Mouse (Mus musculus) embryo, embryonic 9.5 days (tissue): Measurements from ENCODE around the gene Col4a1.

Experiments used
- DNase-seq: peaks from one replicate; pipeline ENCODE4 v3.0.0-alpha.2; 2017; ENCODE audit errors: extremely low spot score

Col4a1 gene

DNA sequence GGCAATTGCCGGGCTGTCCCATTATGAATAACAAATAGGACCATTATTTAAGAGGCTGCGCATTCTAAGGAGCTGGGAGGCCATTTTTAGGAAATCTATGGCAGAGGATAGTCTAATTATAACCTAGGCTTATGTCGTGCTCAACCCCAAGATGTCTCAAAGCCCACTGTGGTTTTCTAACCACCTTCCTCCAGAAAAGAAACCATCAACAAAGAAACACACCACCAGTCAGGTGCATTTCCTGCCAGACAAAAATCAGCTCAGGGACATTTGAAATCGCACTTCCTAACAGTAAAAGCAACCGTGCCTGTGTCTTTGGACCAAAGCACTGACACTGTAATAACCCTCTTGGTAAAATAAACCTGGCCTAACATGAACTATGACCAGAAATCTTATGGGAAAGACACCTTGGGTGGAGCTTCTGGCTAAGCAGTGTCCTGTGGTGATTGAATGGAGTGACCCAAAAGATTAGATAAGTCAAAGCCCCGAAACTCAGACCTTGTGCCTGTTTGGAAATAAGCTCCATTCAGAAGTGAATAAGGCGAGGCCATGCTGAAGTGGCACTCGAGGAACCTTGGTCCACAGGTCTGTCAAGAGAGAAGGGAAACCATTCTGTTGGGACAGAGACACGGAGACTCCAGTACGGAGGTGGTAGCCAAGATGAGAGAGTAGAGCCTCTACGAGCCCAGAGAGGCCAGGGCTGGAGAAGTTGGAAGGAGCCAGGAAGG lies 131.0 kb downstream of the Col4a1 start:
- DNase-seq = no peak

DNA sequence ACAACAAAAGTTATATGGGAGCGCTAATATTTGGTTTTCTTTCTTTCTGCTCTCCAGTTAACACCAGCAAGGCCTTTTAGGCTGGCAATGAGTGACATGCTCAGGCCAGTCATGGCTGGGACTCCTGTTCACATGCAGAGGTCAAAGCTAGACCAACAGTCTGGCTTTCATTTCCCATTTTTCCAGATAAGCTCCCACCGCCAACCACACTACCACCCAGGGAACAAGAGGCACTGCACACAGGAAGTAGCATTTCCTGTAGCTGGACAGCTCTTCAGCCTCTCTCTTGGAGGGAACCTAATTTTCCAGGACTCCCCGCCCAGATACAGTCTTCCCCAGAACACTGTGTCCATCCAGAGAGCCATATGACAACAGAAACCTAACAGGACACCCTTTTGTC lies 132.8 kb downstream of the Col4a1 start:
- no peak for DNase-seq

DNA sequence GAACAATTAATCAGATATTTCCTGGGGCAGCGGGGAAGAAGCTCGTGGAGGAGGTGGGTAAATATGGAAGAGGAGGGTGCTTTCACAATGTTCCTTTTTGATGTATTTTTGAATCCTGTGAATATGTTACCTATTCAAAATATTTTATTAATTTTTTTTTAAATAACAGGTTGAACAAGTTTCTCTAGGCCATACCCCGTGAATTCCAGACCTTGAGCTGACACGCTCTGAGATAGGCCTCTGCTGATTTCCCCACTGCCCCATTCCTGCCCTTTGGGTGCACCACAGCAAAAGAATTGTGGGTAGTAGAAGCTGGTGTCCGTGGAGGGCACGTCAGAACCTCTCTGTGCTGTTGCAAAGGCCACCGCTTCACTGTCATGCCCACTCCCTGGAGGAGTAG lies 136.2 kb downstream of the Col4a1 start:
- no peak for DNase-seq

DNA sequence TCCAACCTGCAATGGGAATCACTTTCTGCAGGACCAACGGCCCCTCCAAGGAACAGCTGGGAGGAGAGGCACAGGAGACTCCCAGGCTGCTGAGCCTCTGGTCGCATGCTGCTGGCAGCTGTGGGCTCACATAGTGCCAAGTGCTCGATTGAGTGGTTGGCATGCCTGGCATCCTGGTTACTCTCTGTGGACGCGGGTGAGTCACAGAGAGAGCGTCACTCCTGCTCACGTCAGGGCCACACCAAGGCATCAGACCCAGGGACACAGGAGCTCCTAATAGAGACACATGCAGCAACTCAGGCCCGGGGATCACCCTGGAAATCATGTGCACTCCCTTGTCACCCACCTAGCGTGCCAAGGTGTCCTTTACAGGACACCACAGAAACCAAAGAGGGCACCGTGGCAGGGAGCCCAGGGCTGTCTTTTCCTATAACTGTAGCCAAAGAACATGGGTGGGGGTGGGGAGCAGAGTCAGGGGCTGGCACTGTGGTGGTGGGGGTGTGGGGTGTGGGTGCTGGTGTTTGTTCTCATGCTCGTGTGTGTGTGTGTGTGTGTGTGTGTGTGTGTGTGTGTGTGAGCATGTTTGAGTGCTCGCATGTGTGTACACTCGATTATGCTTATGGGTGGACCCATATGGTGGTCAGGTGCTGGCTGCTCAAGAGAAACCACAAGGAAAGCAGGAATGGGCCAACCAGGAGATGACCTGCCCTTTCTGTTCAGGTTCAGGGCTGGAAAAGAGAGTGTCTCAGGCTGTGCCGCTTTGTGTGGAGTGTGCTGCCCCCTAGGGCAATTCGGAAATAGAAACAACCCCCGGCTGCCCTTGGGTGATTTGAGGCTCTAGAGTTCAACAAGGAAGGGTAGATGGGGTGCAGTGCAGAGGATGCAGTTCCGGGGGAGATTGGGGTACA lies 139.1 kb downstream of the Col4a1 start:
- peak; percentile 45 for DNase-seq

DNA sequence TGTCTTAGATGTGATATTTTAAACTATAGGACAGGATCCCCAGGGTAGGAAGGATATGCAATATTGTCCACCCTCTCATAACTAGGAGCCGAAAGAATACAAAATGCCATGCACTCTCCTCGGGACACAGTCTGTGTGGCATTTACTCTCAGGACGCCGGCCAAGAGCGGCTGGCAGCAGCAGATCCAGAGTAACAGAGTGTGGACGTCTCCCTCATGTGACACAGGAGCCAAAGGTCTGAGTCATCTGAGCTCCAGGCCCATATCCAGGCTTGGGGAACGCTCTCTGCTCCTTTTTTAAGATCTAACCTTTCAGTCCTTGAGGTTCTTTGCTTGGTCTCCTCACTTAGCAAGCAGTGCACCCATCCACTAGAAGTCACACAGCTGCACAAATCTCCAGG lies 141.1 kb downstream of the Col4a1 start:
- DNase-seq = no peak

DNA sequence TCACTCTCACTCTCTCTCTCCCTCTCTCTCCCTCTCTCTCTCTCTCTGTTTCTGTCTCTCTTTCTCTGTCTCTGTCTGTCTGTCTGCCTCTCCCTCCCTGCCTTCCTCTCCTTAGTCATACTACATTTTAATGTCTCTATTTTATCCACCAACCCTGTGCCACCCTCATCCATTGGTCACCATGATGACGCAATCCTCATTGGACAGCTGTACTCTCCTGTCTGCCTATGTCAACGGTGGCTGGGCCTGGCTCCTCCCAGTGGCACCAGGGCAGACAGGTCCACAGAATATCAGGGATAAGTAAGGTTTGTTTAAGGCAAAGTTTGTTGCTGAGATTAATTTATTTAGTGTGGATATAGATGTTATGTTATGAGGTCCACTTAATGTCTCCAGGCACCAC lies 143.2 kb downstream of the Col4a1 start:
- no peak for DNase-seq

DNA sequence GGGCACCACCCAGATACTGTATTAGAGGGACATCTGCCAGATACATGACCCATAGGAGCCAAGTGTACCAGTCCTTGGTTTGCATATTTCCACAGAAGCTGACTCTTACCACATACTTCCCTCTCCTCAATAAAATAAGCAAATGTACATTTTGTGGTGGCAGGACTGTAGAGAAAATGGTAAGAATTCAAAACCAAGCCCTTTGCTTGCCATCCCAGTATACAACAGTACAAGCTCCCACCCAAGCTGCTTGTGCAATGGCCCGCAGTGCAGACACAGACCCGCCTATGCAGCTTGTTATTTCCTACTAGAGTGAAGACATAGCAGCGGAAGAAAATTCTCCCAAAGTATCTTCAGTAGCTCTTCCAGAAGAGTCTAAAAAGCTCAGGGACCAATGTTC lies 143.8 kb downstream of the Col4a1 start:
- no peak for DNase-seq

DNA sequence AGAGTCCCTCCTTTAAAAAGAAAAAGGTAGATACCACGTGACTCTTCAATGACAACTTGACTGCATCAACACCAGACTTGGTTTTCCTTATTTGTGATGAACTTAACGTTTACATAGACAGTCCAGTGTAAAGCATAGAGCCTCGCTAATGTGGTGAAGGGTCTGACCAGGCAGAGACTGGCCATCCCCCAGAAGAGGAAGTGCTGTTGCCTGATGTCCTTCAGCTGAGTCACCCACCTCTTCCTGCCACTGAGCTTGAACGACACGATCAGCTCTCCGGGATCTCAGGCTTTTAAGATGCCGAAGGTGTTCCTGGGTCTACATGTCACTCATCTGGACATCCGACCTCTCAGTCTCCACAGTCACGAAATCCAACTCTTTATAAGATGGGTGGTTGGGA lies 144.7 kb downstream of the Col4a1 start:
- no peak for DNase-seq

DNA sequence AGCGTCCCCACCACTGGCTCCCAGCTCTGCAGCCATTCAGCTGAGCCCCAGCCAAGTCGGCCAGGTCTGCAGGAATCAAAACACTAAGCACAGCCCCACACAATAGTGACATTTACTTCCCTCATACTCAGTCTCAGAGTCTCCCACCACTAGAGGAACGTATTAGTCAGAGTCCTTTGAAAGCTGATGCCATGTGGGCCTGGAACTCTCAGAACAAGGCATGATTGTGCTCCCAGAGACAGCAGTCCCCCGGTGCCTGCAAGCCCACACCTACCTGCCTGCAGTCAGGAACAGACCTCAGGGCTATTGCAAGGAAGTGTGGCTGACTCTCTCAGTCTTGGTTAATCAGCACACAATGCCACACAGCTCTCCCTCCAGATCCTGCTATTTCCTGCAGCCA lies 147.0 kb downstream of the Col4a1 start:
- no peak for DNase-seq

DNA sequence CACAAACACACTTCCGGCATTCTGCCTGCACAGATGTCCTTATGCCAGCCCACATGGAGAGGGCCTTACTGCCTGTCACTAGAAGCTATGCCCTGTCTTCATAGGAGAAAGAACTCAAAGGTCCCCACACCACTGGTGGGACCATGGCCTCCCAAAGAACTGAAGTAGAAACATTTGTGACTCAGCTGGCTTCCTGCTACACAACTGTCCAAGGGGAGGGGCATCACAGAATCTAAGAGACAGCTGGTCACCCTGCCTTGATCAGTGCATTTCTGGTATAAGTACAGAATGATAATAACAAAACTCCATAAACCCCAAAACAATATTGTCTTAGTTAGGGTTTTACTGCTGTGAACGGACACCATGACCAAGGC lies 156.3 kb downstream of the Col4a1 start:
- no peak for DNase-seq

DNA sequence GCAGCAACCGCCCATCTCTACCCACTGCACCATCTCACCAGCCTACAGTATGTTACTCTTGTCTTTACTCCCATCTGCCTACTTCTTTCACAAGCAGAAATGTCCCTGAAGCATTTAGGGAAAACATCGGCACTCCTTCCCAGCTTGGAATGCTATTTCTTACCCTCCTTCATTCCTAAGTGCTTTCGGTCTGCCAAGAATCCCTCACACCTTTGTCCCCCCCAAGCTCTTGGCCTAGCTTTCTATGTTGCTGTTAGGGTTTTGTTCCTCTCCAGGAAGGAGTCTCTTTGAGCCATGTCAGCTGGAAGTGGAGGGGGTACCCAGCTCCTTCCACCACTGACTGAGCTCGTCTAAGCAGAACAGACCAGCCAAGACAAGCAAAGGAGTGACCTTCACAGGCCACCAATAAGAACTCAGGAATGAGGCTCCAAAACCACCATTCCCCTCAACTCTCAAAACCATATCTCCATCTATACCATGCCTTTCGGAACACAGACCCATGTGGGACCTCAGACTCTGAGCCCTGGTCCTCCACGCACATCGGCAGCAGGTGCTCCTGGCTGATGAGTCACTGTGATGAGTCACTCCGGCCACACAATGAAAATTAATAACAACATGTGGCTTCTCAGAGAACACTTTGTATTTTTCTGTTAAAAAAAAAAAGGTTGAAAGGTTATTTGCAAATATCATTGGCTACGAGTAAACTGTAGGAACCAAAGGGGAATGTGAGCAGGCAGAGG lies 156.9 kb downstream of the Col4a1 start:
- DNase-seq = no peak

DNA sequence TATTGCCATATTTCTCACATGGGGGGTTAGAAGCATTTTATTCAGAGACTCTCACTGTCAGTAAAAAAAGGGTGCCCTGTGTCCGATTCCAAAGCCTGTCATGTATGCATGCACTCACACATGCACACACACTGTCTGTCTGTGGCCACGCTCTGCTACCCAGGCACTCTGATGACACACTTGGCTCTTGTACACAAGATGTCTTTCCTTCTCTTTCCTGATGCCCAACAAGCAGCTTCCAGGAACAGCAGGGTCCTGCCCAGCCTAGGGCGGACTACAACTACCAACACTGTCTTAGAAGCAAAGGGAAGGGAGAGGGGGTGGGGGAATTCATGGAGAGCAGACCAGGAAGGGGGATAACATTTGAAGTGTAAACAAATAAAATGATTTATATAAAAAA lies 162.4 kb downstream of the Col4a1 start:
- DNase-seq = no peak

DNA sequence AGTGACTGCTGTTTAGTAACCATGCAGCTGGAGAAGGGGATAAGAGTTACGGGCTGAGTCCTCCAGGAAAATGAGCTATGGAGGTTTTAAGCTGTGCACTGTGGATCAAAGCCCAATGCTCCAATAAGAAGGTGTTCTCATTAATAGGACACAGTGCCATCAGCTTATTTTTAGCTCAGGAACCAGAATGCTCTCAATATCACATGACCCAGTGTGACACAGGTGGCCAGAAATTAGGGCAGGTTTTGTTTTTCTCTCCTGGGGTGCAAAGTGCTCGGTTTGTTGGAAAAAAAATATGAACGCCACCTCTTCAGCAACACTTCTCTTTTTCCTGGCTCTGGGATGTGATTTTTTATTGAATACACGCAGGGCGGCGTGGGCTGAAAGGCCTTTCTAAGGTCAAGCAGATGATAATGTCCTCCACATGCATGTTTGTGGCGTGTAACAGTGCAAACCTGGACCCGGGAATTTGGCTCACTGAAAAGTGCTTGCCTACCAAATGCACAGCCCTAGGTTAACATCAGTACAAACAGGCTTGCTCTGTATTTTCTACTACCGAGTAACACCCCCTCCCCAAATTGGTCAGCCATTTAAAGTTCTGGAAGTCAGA lies 163.3 kb downstream of the Col4a1 start:
- DNase-seq = no peak

DNA sequence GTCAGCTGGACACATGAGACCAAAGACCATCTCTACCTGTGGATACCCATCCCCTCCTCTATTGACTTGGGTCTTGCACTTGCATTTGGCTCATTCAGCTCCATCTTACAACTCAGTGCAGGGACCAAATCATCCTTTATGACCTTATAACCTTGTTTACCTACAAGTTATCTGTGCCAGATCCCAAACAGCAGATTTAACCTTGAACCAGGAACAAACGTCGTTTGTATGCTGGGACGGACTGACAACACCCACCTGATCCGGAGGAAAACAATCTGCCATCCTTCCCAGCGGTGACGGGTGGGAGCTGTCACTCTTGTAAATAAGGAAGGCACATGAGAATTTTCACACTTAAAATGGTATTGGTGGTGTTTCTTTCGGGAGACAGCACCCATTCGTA lies 163.8 kb downstream of the Col4a1 start:
- no peak for DNase-seq
